Mouse (Mus musculus): ENCODE measurements around the gene 1700029I15Rik.

- TF ChIP-seq NELFE (IDR thresholded peaks at IDR 0.05; ENCODE audit: low read depth, low read length) (no peak), CTCF (conservative IDR thresholded peaks at IDR 0.05 in 1 of 2, IDR thresholded peaks at IDR 0.05 in 1 of 2; ENCODE audit: low read depth in 2 of 2, low read length in 2 of 2) (no peak), TBP (conservative IDR thresholded peaks at IDR 0.05; ENCODE audit: low read depth, low read length) (no peak), BHLHE40 (IDR thresholded peaks at IDR 0.05; ENCODE audit: low read depth, low read length) (no peak), ETS1 (conservative IDR thresholded peaks at IDR 0.05; ENCODE audit: low read depth, low read length) (no peak), CHD1 (IDR thresholded peaks at IDR 0.05; ENCODE audit: low read depth, low read length) (no peak), EP300 (IDR thresholded peaks at IDR 0.05; ENCODE audit: low read length) (no peak), ZC3H11A (IDR thresholded peaks at IDR 0.05; ENCODE audit: low read depth, low read length) (no peak), USF2 (conservative IDR thresholded peaks at IDR 0.05; ENCODE audit: low read depth, low read length) (no peak), USF1 (IDR thresholded peaks at IDR 0.05; ENCODE audit: low read depth, low read length) (no peak), HCFC1 (IDR thresholded peaks at IDR 0.05; ENCODE audit: low read depth, low read length) (no peak), POLR2A (IDR thresholded peaks at IDR 0.05; ENCODE audit: low read depth, low read length) (no peak), MEF2A (IDR thresholded peaks at IDR 0.05; ENCODE audit: borderline replicate concordance, low read depth, low read length) (no peak), ELF1 (IDR thresholded peaks at IDR 0.05; ENCODE audit: low read depth, low read length) (no peak)
Measured at GRCm38 (mm10) chr2:92377320-92377719, 5.0 kb upstream of the 1700029I15Rik start.
